Mouse (Mus musculus): ENCODE results near the gene Trmt10a. TPM values are rescaled to one million over a fixed set of nuclear protein-coding genes. Genes with fewer than 3 reads are reported as not detected.

Trmt10a gene
- polyA plus RNA-seq, 1 experiment, result 5.8 TPM

DNA sequence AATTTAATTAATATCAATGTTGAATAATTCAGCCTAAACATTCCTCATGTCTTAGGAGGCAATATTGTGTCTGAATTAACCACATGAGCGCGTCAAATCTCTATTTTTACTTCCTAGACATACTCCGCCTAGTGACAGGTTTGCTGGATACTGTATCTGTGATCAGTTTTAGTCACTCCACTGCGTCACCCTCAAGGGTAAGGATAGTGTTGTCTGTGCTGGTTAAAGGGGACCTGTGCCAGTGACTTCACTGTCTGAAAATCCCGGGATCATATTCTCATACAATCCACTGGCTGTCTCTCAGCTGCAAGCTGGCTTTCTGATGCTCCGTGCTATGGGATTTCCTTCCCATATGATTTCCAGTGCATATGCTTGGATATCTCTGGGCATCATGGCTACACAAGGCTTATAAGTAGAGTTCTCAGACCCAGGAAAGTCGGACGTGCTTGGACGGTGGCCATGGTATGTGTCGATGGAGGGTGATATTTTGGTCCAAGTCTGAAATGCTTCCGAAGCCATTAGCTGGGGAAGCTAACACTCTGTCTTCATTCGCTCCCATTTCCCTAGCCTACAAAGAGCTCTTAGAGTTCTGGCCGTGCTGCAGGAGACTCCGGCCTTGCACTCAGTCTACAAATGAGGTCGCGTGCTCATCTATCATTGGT, 23.7 kb upstream of the Trmt10a start:
- WGBS, result 89% methylated on average over 16 of the region's 16 CpGs
- no peak for TF ChIP-seq CTCF (IDR thresholded peaks at IDR 0.05; ENCODE audit: borderline replicate concordance, insufficient read depth, low read depth, low read length)
- TF ChIP-seq POLR2A (IDR thresholded peaks at IDR 0.05; ENCODE audit: borderline replicate concordance, insufficient read depth, low read length), result no peak
- H3K27me3 ChIP-seq (ENCODE audit: control insufficient read depth, insufficient read depth, low read length), result no peaks in the 10 kb centered on the region
- H3K4me3 ChIP-seq (replicated peaks; ENCODE audit: insufficient read depth, low read depth, low read length), result no peak overlapping the region
- no peak overlapping the region for H3K27ac ChIP-seq (ENCODE audit: insufficient read depth, low read length)
- H3K4me1 ChIP-seq (ENCODE audit: control insufficient read depth, insufficient read depth, low read length), result no peaks in the 10 kb centered on the region
- no peak for DNase-seq

DNA sequence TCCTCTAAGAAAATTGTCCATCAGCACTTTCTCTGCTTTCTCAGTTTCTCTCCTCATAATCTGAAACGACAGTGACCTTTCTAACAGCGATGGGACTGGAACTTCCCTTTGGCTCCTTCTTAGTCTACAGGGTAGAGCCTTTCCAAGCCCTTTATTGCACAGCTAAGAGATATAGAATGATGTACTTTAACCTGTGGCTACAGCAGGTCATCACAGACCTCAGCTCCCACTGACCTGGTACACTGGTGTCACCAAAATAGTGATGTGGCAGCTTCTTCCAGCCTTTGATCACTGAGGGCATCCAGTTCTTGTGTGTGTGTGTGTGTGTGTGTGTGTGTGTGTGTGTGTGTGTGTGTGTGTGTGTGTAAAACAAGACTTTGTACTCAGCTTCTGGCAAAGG, 21.8 kb upstream of the Trmt10a start:
- H3K27me3 ChIP-seq (ENCODE audit: control insufficient read depth, insufficient read depth, low read length), result no peaks in the 10 kb centered on the region
- TF ChIP-seq POLR2A (IDR thresholded peaks at IDR 0.05; ENCODE audit: borderline replicate concordance, insufficient read depth, low read length) (no peak), CTCF (IDR thresholded peaks at IDR 0.05; ENCODE audit: borderline replicate concordance, insufficient read depth, low read depth, low read length) (no peak)
- 88% methylated on average over 2 of the region's 2 CpGs for WGBS
- H3K27ac ChIP-seq (ENCODE audit: insufficient read depth, low read length), result no peak overlapping the region
- no peak for DNase-seq
- H3K4me1 ChIP-seq (ENCODE audit: control insufficient read depth, insufficient read depth, low read length), result no peaks in the 10 kb centered on the region
- H3K4me3 ChIP-seq (replicated peaks; ENCODE audit: insufficient read depth, low read depth, low read length), result no peak overlapping the region

- no peak for DNase-seq
- no peaks in the 10 kb centered on the region for H3K27me3 ChIP-seq (ENCODE audit: control insufficient read depth, insufficient read depth, low read length)
- H3K4me1 ChIP-seq (ENCODE audit: control insufficient read depth, insufficient read depth, low read length), result no peaks in the 10 kb centered on the region
- WGBS, result 93% methylated on average over 10 of the region's 10 CpGs
- no peak overlapping the region for H3K4me3 ChIP-seq (replicated peaks; ENCODE audit: insufficient read depth, low read depth, low read length)
- no peak for TF ChIP-seq CTCF (IDR thresholded peaks at IDR 0.05; ENCODE audit: borderline replicate concordance, insufficient read depth, low read depth, low read length)
- TF ChIP-seq POLR2A (IDR thresholded peaks at IDR 0.05; ENCODE audit: borderline replicate concordance, insufficient read depth, low read length), result no peak
- H3K27ac ChIP-seq (ENCODE audit: insufficient read depth, low read length), result no peak overlapping the region
Observed at GRCm38 (mm10) chr3:138123842-138124241, 19.4 kb upstream of the Trmt10a start.

GRCm38 (mm10) chr3:138129110-138129509, 14.1 kb upstream of the Trmt10a start:
- no peak overlapping the region for H3K4me3 ChIP-seq (replicated peaks; ENCODE audit: insufficient read depth, low read depth, low read length)
- DNase-seq, result no peak
- WGBS, result 95% methylated on average over 6 of the region's 6 CpGs
- no peaks in the 10 kb centered on the region for H3K4me1 ChIP-seq (ENCODE audit: control insufficient read depth, insufficient read depth, low read length)
- no peak for TF ChIP-seq CTCF (IDR thresholded peaks at IDR 0.05; ENCODE audit: borderline replicate concordance, insufficient read depth, low read depth, low read length)
- no peak for TF ChIP-seq POLR2A (IDR thresholded peaks at IDR 0.05; ENCODE audit: borderline replicate concordance, insufficient read depth, low read length)
- H3K27ac ChIP-seq (ENCODE audit: insufficient read depth, low read length), result no peak overlapping the region
- H3K27me3 ChIP-seq (ENCODE audit: control insufficient read depth, insufficient read depth, low read length), result no peaks in the 10 kb centered on the region

- Histone ChIP-seq H3K27ac (ENCODE audit: insufficient read depth, low read length) (no peak overlapping the region), H3K27me3 (ENCODE audit: control insufficient read depth, insufficient read depth, low read length) (no peaks in the 10 kb centered on the region), H3K4me1 (ENCODE audit: control insufficient read depth, insufficient read depth, low read length) (no peaks in the 10 kb centered on the region), H3K4me3 (replicated peaks; ENCODE audit: insufficient read depth, low read depth, low read length) (no peak overlapping the region)
- no peak for DNase-seq
- TF ChIP-seq POLR2A (IDR thresholded peaks at IDR 0.05; ENCODE audit: borderline replicate concordance, insufficient read depth, low read length), result no peak
- no peak for TF ChIP-seq CTCF (IDR thresholded peaks at IDR 0.05; ENCODE audit: borderline replicate concordance, insufficient read depth, low read depth, low read length)
- WGBS, result 10% methylated on average over 1 of the region's 1 CpGs
Observed at GRCm38 (mm10) chr3:138130692-138131091, 12.6 kb upstream of the Trmt10a start.

DNA sequence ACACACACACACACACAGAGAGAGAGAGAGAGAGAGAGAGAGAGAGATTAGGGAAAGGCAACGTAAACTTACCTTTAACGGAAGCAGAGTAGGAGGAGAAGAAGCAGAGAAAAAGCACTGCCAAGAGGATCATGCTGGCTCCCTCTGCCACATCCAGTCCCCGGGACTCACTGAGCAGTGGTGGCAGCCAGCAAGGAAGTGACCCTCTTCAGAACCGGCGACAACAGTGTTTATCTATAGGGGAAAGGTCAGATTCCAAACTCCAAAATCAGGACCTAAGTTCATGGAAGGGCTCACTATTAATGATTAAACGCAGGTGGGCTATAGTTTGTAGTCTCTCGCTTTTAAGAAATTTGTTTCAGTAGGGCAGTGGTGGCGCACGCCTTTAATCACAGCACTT, 12.1 kb upstream of the Trmt10a start:
- Histone ChIP-seq H3K27me3 (ENCODE audit: control insufficient read depth, insufficient read depth, low read length) (no peaks in the 10 kb centered on the region), H3K4me1 (ENCODE audit: control insufficient read depth, insufficient read depth, low read length) (no peaks in the 10 kb centered on the region), H3K4me3 (replicated peaks; ENCODE audit: insufficient read depth, low read depth, low read length) (no peak overlapping the region), H3K27ac (ENCODE audit: insufficient read depth, low read length) (no peak overlapping the region)
- 54% methylated on average over 9 of the region's 9 CpGs for WGBS
- TF ChIP-seq POLR2A (IDR thresholded peaks at IDR 0.05; ENCODE audit: borderline replicate concordance, insufficient read depth, low read length) (no peak), CTCF (IDR thresholded peaks at IDR 0.05; ENCODE audit: borderline replicate concordance, insufficient read depth, low read depth, low read length) (no peak)
- no peak for DNase-seq

GRCm38 (mm10) chr3:138133463-138133862, 9.8 kb upstream of the Trmt10a start:
- no peak overlapping the region for H3K4me3 ChIP-seq (replicated peaks; ENCODE audit: insufficient read depth, low read depth, low read length)
- DNase-seq, result no peak
- H3K27me3 ChIP-seq (ENCODE audit: control insufficient read depth, insufficient read depth, low read length), result no peaks in the 10 kb centered on the region
- WGBS, result 84% methylated on average over 8 of the region's 8 CpGs
- no peaks in the 10 kb centered on the region for H3K4me1 ChIP-seq (ENCODE audit: control insufficient read depth, insufficient read depth, low read length)
- TF ChIP-seq CTCF (IDR thresholded peaks at IDR 0.05; ENCODE audit: borderline replicate concordance, insufficient read depth, low read depth, low read length) (no peak), POLR2A (IDR thresholded peaks at IDR 0.05; ENCODE audit: borderline replicate concordance, insufficient read depth, low read length) (no peak)
- H3K27ac ChIP-seq (ENCODE audit: insufficient read depth, low read length), result no peak overlapping the region

DNA sequence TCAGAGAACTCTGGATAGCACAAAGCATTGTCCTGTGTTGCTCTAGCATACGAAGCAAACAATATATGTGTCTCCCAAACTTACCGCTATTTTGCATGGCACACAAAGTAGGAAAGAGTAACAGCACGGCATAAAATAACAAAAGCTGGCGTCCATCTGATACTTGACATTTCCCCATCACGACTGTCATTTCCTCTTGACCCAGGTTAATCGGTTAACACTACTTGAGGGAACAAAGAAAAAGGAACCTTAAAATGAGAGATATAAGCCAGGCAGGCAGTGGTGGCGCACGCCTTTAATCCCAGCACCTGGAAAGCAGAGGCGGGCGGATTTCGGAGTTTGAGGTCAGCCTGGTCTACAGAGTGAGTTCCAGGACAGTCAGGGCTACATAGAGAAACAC, 9.3 kb upstream of the Trmt10a start:
- Histone ChIP-seq H3K27ac (ENCODE audit: insufficient read depth, low read length) (no peak overlapping the region), H3K4me3 (replicated peaks; ENCODE audit: insufficient read depth, low read depth, low read length) (no peak overlapping the region), H3K27me3 (ENCODE audit: control insufficient read depth, insufficient read depth, low read length) (no peaks in the 10 kb centered on the region), H3K4me1 (ENCODE audit: control insufficient read depth, insufficient read depth, low read length) (no peaks in the 10 kb centered on the region)
- no peak for DNase-seq
- TF ChIP-seq CTCF (IDR thresholded peaks at IDR 0.05; ENCODE audit: borderline replicate concordance, insufficient read depth, low read depth, low read length), result no peak
- TF ChIP-seq POLR2A (IDR thresholded peaks at IDR 0.05; ENCODE audit: borderline replicate concordance, insufficient read depth, low read length), result no peak
- WGBS, result 88% methylated on average over 11 of the region's 11 CpGs
